In genomic region chr7:80696903-80697302, GRCm38 (mm10) we compare ENCODE assay signal across 17 mouse cellular contexts. TPM values are rescaled to one million over a fixed set of nuclear protein-coding genes. Genes with fewer than 3 reads are reported as not detected.
DNase-seq lines count a peak whose midpoint lies in the region; ATAC-seq and TF ChIP-seq lines count a peak whose summit lies in the region.
"Had no signal": no experiment of that assay in that cellular context is flagged by ENCODE, and none has a peak within 500 bp of the region (broad histone marks: within the 10 kb centered on the region; RNA-seq: fewer than 3 reads in every experiment).

No protein-coding gene starts in this region.

- no peak overlapping the region for H3K4me3 ChIP-seq in liver, postnatal 0 days (ENCODE audit: low read depth, low read length)
- H3K4me3 ChIP-seq in MEL (ENCODE audit: control insufficient read depth in 1 of 2, insufficient read depth in 1 of 2, low read depth in 2 of 2, low read length in 2 of 2), result peak overlapping the region; percentile 4 to 30; a peak in 2 of 4 replicates
- no peak overlapping the region for H3K4me3 ChIP-seq in liver, embryonic 14.5 days (ENCODE audit: insufficient read depth in 1 of 2, low read depth in 2 of 2, low read length in 2 of 2)
- H3K4me3 ChIP-seq: forebrain, embryonic 15.5 days; hindbrain, embryonic 10.5 days; liver, embryonic 15.5 days had no signal

- H3K79me2 ChIP-seq in MEL (ENCODE audit: control insufficient read depth, insufficient read depth, low read length, poor library complexity), result no peaks in the 10 kb centered on the region

- no peaks in the 10 kb centered on the region for H3K27me3 ChIP-seq in liver, postnatal 0 days (ENCODE audit: insufficient read depth, low read length)
- no peaks in the 10 kb centered on the region for H3K27me3 ChIP-seq in MEL (ENCODE audit: control insufficient read depth in 1 of 2, insufficient read depth in 2 of 2, low read length in 2 of 2)
- no peaks in the 10 kb centered on the region for H3K27me3 ChIP-seq in liver, embryonic 14.5 days (ENCODE audit: control insufficient read depth, insufficient read depth, low read length)
- H3K27me3 ChIP-seq: CH12.LX; forebrain, embryonic 15.5 days; liver, embryonic 15.5 days; Patski had no signal

- no peaks in the 10 kb centered on the region for H3K9me3 ChIP-seq in liver, postnatal 0 days (ENCODE audit: low read length)
- H3K9me3 ChIP-seq in MEL (replicated peaks; ENCODE audit: insufficient read depth, low read length), result no peaks in the 10 kb centered on the region
- no peaks in the 10 kb centered on the region for H3K9me3 ChIP-seq in liver, embryonic 14.5 days (ENCODE audit: control insufficient read depth, low read length)
- H3K9me3 ChIP-seq: forebrain, embryonic 15.5 days; hindbrain, embryonic 10.5 days; liver, embryonic 15.5 days had no signal

- WGBS in liver, postnatal 0 days (ENCODE audit: insufficient replicate concordance), result 21% methylated on average over 4 of the region's 4 CpGs
- 10% methylated on average over 4 of the region's 4 CpGs for WGBS in liver, embryonic 14.5 days (ENCODE audit: insufficient replicate concordance)

- peak; percentile 55 for DNase-seq in liver
- no peak for DNase-seq in liver, postnatal 0 days
- peak; percentile 65 for DNase-seq in MEL (ENCODE audit: low read depth, low spot score)
- peak in 1 of 3 experiments; percentile 28 for DNase-seq in liver, embryonic 14.5 days (ENCODE audit: low read depth in 3 of 3, low spot score in 3 of 3)
- DNase-seq in thymus, postnatal 25 days, result peak; percentile 37
- no peak for DNase-seq in gastrocnemius, postnatal 36 days
- no peak for DNase-seq in embryo, embryonic 10.5 days (ENCODE audit: low spot score)
- no peak for DNase-seq in adrenal gland, adult 2 months
- DNase-seq: cerebellum, adult 18-20 months; lung, postnatal 4 days; midbrain, embryonic 14.5 days had no signal

- TF ChIP-seq RAD21 in MEL (IDR thresholded peaks at IDR 0.05; ENCODE audit: low read depth, low read length), result no peak

- no peak for TF ChIP-seq CTCF in liver, postnatal 0 days (IDR thresholded peaks at IDR 0.05; ENCODE audit: low read depth)
- no peak for TF ChIP-seq CTCF in MEL (IDR thresholded peaks at IDR 0.05 in 2 of 3, conservative IDR thresholded peaks at IDR 0.05 in 1 of 3; ENCODE audit: control insufficient read depth in 1 of 3, insufficient read depth in 1 of 3, low read depth in 2 of 3, low read length in 3 of 3, poor library complexity in 1 of 3, severe bottlenecking in 1 of 3)
- no peak for TF ChIP-seq CTCF in liver, embryonic 14.5 days (IDR thresholded peaks at IDR 0.05; ENCODE audit: low read depth)

- H3K4me2 ChIP-seq in liver, postnatal 0 days (ENCODE audit: low read depth, low read length), result no peak overlapping the region
- H3K4me2 ChIP-seq in liver, embryonic 14.5 days (ENCODE audit: low read depth), result no peak overlapping the region
- H3K4me2 ChIP-seq: forebrain, embryonic 15.5 days; liver, embryonic 15.5 days had no signal

- H3K27ac ChIP-seq in liver, postnatal 0 days (ENCODE audit: low read depth), result no peak overlapping the region
- peak overlapping the region; percentile 72 for H3K27ac ChIP-seq in MEL (ENCODE audit: control insufficient read depth, low read depth, low read length)
- no peak overlapping the region for H3K27ac ChIP-seq in liver, embryonic 14.5 days
- H3K27ac ChIP-seq: forebrain, embryonic 15.5 days; hindbrain, embryonic 10.5 days; liver, embryonic 15.5 days had no signal

- H3K36me3 ChIP-seq in liver, postnatal 0 days (replicated peaks; ENCODE audit: insufficient read depth, low read length), result no peaks in the 10 kb centered on the region
- H3K36me3 ChIP-seq in MEL (ENCODE audit: control insufficient read depth in 1 of 2, insufficient read depth in 2 of 2, low read length in 2 of 2), result peaks cover 0 to 34% of the 10 kb centered on the region in 2 experiments; a peak in 2 of 4 replicates
- H3K36me3 ChIP-seq in liver, embryonic 14.5 days (replicated peaks; ENCODE audit: control insufficient read depth, insufficient read depth, low read depth), result no peaks in the 10 kb centered on the region
- H3K36me3 ChIP-seq: forebrain, embryonic 15.5 days; hindbrain, embryonic 10.5 days; liver, embryonic 15.5 days had no signal

- H3K4me1 ChIP-seq in liver, postnatal 0 days (ENCODE audit: insufficient read depth), result peaks cover 9% of the 10 kb centered on the region; the same call in 1 of the 2 replicates
- peaks cover 15 to 46% of the 10 kb centered on the region in 2 experiments for H3K4me1 ChIP-seq in MEL (ENCODE audit: control insufficient read depth in 1 of 2, insufficient read depth in 2 of 2, low read length in 2 of 2)
- peaks cover 9 to 11% of the 10 kb centered on the region in 2 experiments for H3K4me1 ChIP-seq in liver, embryonic 14.5 days (replicated peaks; ENCODE audit: control insufficient read depth in 2 of 2, insufficient read depth in 2 of 2, low read length in 1 of 2)
- H3K4me1 ChIP-seq: forebrain, embryonic 15.5 days; hindbrain, embryonic 10.5 days had no signal

- no peak for TF ChIP-seq POLR2A in MEL (IDR thresholded peaks at IDR 0.05; ENCODE audit: control insufficient read depth in 1 of 2, insufficient read depth in 1 of 2, low read depth in 1 of 2, low read length in 2 of 2, poor library complexity in 1 of 2)

- intact Hi-C loops in gastrocnemius, postnatal 36 days (cut with DNase I), result no loop called here

- no peak overlapping the region for H3K9ac ChIP-seq in liver, postnatal 0 days (replicated peaks)
- H3K9ac ChIP-seq in MEL (ENCODE audit: control insufficient read depth, low read depth, low read length, poor library complexity, severe bottlenecking), result peak overlapping the region; percentile 17; the same call in 1 of the 2 replicates
- H3K9ac ChIP-seq in liver, embryonic 14.5 days (replicated peaks), result no peak overlapping the region
- H3K9ac ChIP-seq: forebrain, embryonic 15.5 days; liver, embryonic 15.5 days had no signal

- no peak for TF ChIP-seq EP300 in liver, postnatal 0 days (IDR thresholded peaks at IDR 0.05; ENCODE audit: low read depth)
- peak; percentile 85 to 89 for TF ChIP-seq EP300 in MEL (IDR thresholded peaks at IDR 0.05; ENCODE audit: low read depth in 1 of 2, low read length in 2 of 2)
- TF ChIP-seq EP300 in liver, embryonic 14.5 days (IDR thresholded peaks at IDR 0.05; ENCODE audit: low read depth), result no peak

- ATAC-seq in liver, postnatal 0 days, result no peak
- ATAC-seq in liver, embryonic 14.5 days (ENCODE audit: insufficient read depth), result peak; percentile 59; the same call in 1 of the 2 replicates
- ATAC-seq: forebrain, embryonic 15.5 days; intestine, embryonic 16.5 days; Patski had no signal

TF ChIP-seq in MEL, 35 proteins besides CTCF, POLR2A, EP300 and RAD21 (continues in another document):
- TF ChIP-seq MAZ (IDR thresholded peaks at IDR 0.05; ENCODE audit: low read depth, low read length) (peak; percentile 45; the same call in 1 of the 2 replicates), ETS1 (IDR thresholded peaks at IDR 0.05; ENCODE audit: low read depth, low read length) (peak; percentile 84), NRF1 (IDR thresholded peaks at IDR 0.05; ENCODE audit: insufficient read depth, low read depth, low read length, poor library complexity, severe bottlenecking) (no peak), JUND (IDR thresholded peaks at IDR 0.05; ENCODE audit: low read depth, low read length) (no peak; the same call in 1 of the 2 replicates), ZKSCAN1 (IDR thresholded peaks at IDR 0.05; ENCODE audit: low read depth, low read length) (no peak), TBP (IDR thresholded peaks at IDR 0.05; ENCODE audit: low read depth, low read length) (no peak), RCOR1 (IDR thresholded peaks at IDR 0.05; ENCODE audit: low read depth, low read length) (peak; percentile 63; the same call in 1 of the 2 replicates), POLR2AphosphoS2 (IDR thresholded peaks at IDR 0.05; ENCODE audit: low read length) (no peak), GABPA (IDR thresholded peaks at IDR 0.05; ENCODE audit: low read depth, low read length) (0 out of 2 replicates have a peak, but pooled peaks have one; percentile 13), TCF12 (IDR thresholded peaks at IDR 0.05; ENCODE audit: low read depth, low read length) (peak; percentile 87), CHD2 (IDR thresholded peaks at IDR 0.05; ENCODE audit: low read length) (peak; percentile 60; the same call in 1 of the 2 replicates), UBTF (IDR thresholded peaks at IDR 0.05; ENCODE audit: borderline replicate concordance, insufficient read depth, low read depth, low read length) (no peak), ZC3H11A (IDR thresholded peaks at IDR 0.05; ENCODE audit: low read depth, low read length) (no peak), KAT2A (conservative IDR thresholded peaks at IDR 0.05; ENCODE audit: low read depth, low read length) (no peak; the same call in 1 of the 2 replicates), TAL1 (IDR thresholded peaks at IDR 0.05; ENCODE audit: low read length) (0 out of 2 replicates have a peak, but pooled peaks have one; percentile 6), USF1 (IDR thresholded peaks at IDR 0.05; ENCODE audit: low read depth, low read length) (no peak), ZMIZ1 (IDR thresholded peaks at IDR 0.05; ENCODE audit: low read depth, low read length) (no peak), MXI1 (IDR thresholded peaks at IDR 0.05; ENCODE audit: low read depth, low read length) (peak; percentile 48), HCFC1 (IDR thresholded peaks at IDR 0.05; ENCODE audit: low read depth, low read length) (no peak), ELF1 (IDR thresholded peaks at IDR 0.05; ENCODE audit: low read depth, low read length) (no peak), ZNF384 (IDR thresholded peaks at IDR 0.05; ENCODE audit: low read depth, low read length) (peak; percentile 62; the same call in 1 of the 2 replicates), MYB (IDR thresholded peaks at IDR 0.05; ENCODE audit: low read depth, low read length) (peak; percentile 63; the same call in 1 of the 2 replicates), SMC3 (IDR thresholded peaks at IDR 0.05; ENCODE audit: low read depth, low read length) (no peak), SIN3A (IDR thresholded peaks at IDR 0.05; ENCODE audit: low read length) (peak; percentile 79), USF2 (IDR thresholded peaks at IDR 0.05; ENCODE audit: borderline replicate concordance in 1 of 2, insufficient read depth in 1 of 2, low read depth in 1 of 2, low read length in 2 of 2) (no peak)

RNA-seq across cellular contexts. Expression of gene Crtc3, which starts 8.2 kb away (rescaled TPM):
- 4.1 and 5.4 TPM in 2 replicates for polyA plus RNA-seq in liver, postnatal 0 days (2015; fragmentation: Nextera tagmentation; extraction: Ambion mirVana)
- total RNA-seq in MEL (2012; rRNA removed), result 4.2 and 5.0 TPM in 2 replicates
- polyA plus RNA-seq in MEL (2012; ENCODE audit: insufficient read depth in 1 of 2, insufficient read length in 2 of 2, low read depth in 1 of 2, low replicate concordance in 2 of 2, missing spikeins in 1 of 2), result 10 to 100 TPM in 1 of 2 experiments, not detected in 1; 15.8 TPM
- 1.7 and 1.9 TPM in 2 replicates for polyA plus RNA-seq in liver, embryonic 14.5 days (2012; rRNA removed)
- polyA plus RNA-seq in liver, embryonic 14.5 days (2014; fragmentation: Nextera tagmentation; extraction: Ambion mirVana), result 2.4 and 4.2 TPM in 2 replicates
- 10 to 100 TPM; 10.2 to 10.3 TPM for total RNA-seq in gastrocnemius, postnatal 36 days (2021)
- total RNA-seq in adrenal gland, adult 2 months (2021), result 10 to 100 TPM; 27.1 to 27.7 TPM
- polyA plus RNA-seq in adrenal gland, adult 2 months (2012; rRNA removed), result 39.7 and 50.3 TPM in 2 replicates

Comparison
In these comparisons a context has a peak if more than half of its experiments do, and no peak if none do; other contexts are left out.
1. DNase-seq: peak in liver (single experiment), MEL (single experiment) and thymus, postnatal 25 days (single experiment); none in liver, postnatal 0 days (single experiment), gastrocnemius, postnatal 36 days (0 of 2), embryo, embryonic 10.5 days (single experiment) and adrenal gland, adult 2 months (single experiment).
2. H3K4me3 ChIP-seq: peak in MEL (2 of 2); none in liver, postnatal 0 days (single experiment) and liver, embryonic 14.5 days (0 of 2).